Mouse (Mus musculus) kidney, embryonic 15.5 days (tissue): Measurements from ENCODE around the gene Flvcr1. TPM values are rescaled to one million over a fixed set of nuclear protein-coding genes. Genes with fewer than 3 reads are reported as not detected.

Experiments used
- ATAC-seq: fragments of 200-750 bp; cut with Nextera tagmentation; replicated peaks from 2 replicates; pipeline ENCODE4 v1.8.0; 2017; ENCODE audit warnings: moderate TSS enrichment; ENCODE audit not compliant: low FRiP score
- H3K27ac ChIP-seq: fragments of 300-500 bp; sonication (generic); 2 replicates; pipeline ENCODE4 v1.5.1; 2015; ENCODE audit warnings: mild to moderate bottlenecking, inconsistent platforms
- H3K27me3 ChIP-seq: fragments of 300-500 bp; sonication (generic); 2 replicates; pipeline ENCODE4 v1.6.1; 2015; ENCODE audit warnings: inconsistent platforms
- H3K36me3 ChIP-seq: fragments of 300-500 bp; sonication (generic); 2 replicates; pipeline ENCODE4 v1.6.1; 2015; ENCODE audit warnings: inconsistent platforms
- H3K4me1 ChIP-seq: fragments of 300-500 bp; sonication (generic); 2 replicates; pipeline ENCODE4 v1.6.1; 2015; ENCODE audit warnings: inconsistent platforms
- H3K4me2 ChIP-seq: fragments of 300-500 bp; sonication (generic); 2 replicates; pipeline ENCODE4 v1.6.1; 2015; ENCODE audit warnings: moderate library complexity, mild to moderate bottlenecking, inconsistent platforms
- H3K4me3 ChIP-seq: fragments of 300-500 bp; sonication (generic); replicated peaks from 2 replicates; pipeline ENCODE4 v1.5.1; 2015; ENCODE audit warnings: mild to moderate bottlenecking, inconsistent platforms
- H3K9ac ChIP-seq: fragments of 300-500 bp; sonication (generic); 2 replicates; pipeline ENCODE4 v1.6.1; 2015; ENCODE audit warnings: mild to moderate bottlenecking, inconsistent platforms
- H3K9me3 ChIP-seq: fragments of 300-500 bp; sonication (generic); replicated peaks from 2 replicates; pipeline ENCODE4 v1.6.1; 2016; ENCODE audit warnings: inconsistent platforms
- WGBS: fragments of 180-500 bp; shearing (Covaris S2); methylation state at CpG from one replicate; pipeline ENCODE4 v1.1.7; 2015; ENCODE audit warnings: mixed read lengths; 5-methylcytosine and 5-hydroxymethylcytosine counted together
- polyA plus RNA-seq: library from polyadenylated mRNA; unstranded; fragments of >200 nt; fragmentation: Nextera tagmentation; extraction: Ambion mirVana; gene quantifications from 2 replicates; pipeline ENCODE4 v1.2.1, GENCODE M21; 2015

Gene Flvcr1
- polyA plus RNA-seq, 1 experiment from 2014 or later: 6.7 TPM

DNA sequence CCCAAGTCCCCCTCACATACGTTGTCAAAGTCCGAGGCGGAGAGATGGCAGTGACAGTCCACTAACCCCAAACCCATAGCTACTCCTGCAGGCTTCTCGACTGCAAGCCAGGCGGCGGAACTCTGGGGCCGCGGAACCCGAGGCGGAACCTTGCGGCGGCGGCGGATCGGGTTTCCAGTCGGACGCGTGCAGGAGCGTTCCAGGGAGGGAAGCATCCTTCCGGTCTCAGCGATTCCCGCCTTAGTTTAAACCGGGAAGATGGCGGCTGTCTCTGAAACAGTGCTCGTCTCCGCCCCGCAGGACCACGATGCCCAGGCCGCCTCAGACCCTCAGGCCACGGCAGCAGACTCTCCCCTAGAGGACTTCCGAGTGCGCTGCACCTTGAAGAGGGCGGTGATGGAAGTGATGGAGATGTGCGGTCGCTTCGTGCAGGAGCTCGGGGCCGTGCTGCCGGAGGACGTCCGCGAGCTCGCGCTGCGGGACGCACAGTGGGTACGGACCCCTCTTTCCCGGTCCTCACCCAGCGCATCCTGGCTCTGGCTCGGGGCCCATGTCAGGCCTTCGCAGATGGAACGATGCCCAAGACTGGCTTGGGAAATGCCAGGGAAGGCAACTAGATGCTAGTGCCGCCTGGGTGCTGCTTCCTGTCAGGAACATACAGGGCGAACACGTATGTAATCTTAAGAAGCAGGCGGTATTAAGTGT is 37.0 kb upstream of the Flvcr1 start, which contains the start of the genes Tatdn3 and Nsl1:
TSS of gene Tatdn3 (minus strand) at position 152 of the 705 bp plus-strand sequence.
TSS of gene Nsl1 (plus strand) at position 232 of the 705 bp plus-strand sequence.
- Histone ChIP-seq H3K9me3 (no peaks in the 10 kb centered on the region), H3K4me2 (peak within 1 kb of the TSS; percentile 88), H3K27ac (peak within 1 kb of the TSS; percentile 76), H3K27me3 (no peaks in the 10 kb centered on the region), H3K4me3 (peak within 1 kb of the TSS; percentile 98), H3K36me3 (peaks cover 31% of the 10 kb centered on the region), H3K9ac (peak within 1 kb of the TSS; percentile 94), H3K4me1 (peaks cover 20% of the 10 kb centered on the region)
- WGBS: under 1% methylated on average over 56 of the region's 56 CpGs
- ATAC-seq: peak; percentile 91

DNA sequence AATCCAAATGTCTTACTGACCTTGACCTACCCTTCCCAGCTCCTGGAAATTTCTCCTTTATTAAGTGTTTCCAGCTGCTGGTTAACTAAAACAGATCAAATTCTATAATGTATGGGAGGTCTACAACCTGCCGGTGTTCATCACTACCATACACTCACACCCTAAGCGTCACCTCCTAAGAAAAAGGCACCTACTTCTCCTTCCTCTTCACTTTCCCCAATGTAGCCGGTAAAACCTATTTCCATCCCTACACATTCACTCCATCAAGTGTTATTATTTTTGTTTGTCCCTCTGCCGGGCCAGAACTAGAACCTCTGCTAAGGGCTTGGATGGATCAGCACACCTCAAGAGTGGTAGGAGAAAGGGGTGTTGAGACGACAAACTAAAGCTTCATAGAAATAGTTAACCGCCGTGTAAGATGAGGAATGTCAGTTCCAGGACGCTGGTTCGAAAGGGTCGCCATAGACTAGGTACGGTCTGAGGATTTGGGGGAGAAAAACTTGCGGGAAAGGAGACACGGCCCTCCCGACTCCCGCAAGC is 36.4 kb upstream of the Flvcr1 start:
- peak overlapping the region; percentile 76; the same call in 1 of the 2 replicates for H3K27ac ChIP-seq
- H3K4me3 ChIP-seq: peak overlapping the region; percentile 98
- no peak; the same call in 1 of the 2 replicates for ATAC-seq
- H3K4me2 ChIP-seq: peak overlapping the region; percentile 88
- peaks cover 20% of the 10 kb centered on the region for H3K4me1 ChIP-seq
- H3K9ac ChIP-seq: peak overlapping the region; percentile 57
- peaks cover 25% of the 10 kb centered on the region for H3K36me3 ChIP-seq
- no peaks in the 10 kb centered on the region for H3K9me3 ChIP-seq
- 4% methylated on average over 15 of the region's 15 CpGs for WGBS
- H3K27me3 ChIP-seq: no peaks in the 10 kb centered on the region

GRCm38 (mm10) chr1:191057461-191057860 is 31.5 kb upstream of the Flvcr1 start:
- peaks cover under 1% of the 10 kb centered on the region; the same call in 1 of the 2 replicates for H3K36me3 ChIP-seq
- no peaks in the 10 kb centered on the region for H3K27me3 ChIP-seq
- H3K4me1 ChIP-seq: no peaks in the 10 kb centered on the region
- no peak overlapping the region for H3K4me2 ChIP-seq
- H3K4me3 ChIP-seq: no peak overlapping the region
- WGBS: 61% methylated on average over 3 of the region's 3 CpGs
- H3K27ac ChIP-seq: no peak overlapping the region
- H3K9me3 ChIP-seq: no peaks in the 10 kb centered on the region
- no peak for ATAC-seq
- H3K9ac ChIP-seq: no peak overlapping the region

DNA sequence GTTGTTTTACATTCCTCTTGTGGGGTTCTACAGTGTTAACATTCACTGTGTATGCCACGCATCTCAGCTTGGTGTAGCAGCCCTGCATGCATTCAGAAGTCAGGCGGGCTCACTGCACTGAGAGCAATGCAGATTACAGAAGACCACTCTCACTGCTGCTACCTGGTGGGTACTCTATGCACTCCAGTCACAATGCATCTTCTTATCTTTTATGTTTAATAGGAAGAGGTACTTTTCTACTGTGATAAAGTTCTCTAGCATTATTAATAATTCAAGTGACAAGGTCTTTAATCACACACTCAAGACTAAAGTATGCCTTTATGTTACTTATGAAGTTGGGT is 29.5 kb upstream of the Flvcr1 start:
- no peak overlapping the region for H3K4me2 ChIP-seq
- no peak overlapping the region for H3K4me3 ChIP-seq
- H3K27ac ChIP-seq: no peak overlapping the region
- WGBS: 86% methylated on average over 2 of the region's 2 CpGs
- no peaks in the 10 kb centered on the region for H3K27me3 ChIP-seq
- H3K9ac ChIP-seq: no peak overlapping the region
- no peaks in the 10 kb centered on the region for H3K4me1 ChIP-seq
- no peak for ATAC-seq
- H3K9me3 ChIP-seq: no peaks in the 10 kb centered on the region
- H3K36me3 ChIP-seq: peaks cover 4% of the 10 kb centered on the region; the same call in 1 of the 2 replicates

DNA sequence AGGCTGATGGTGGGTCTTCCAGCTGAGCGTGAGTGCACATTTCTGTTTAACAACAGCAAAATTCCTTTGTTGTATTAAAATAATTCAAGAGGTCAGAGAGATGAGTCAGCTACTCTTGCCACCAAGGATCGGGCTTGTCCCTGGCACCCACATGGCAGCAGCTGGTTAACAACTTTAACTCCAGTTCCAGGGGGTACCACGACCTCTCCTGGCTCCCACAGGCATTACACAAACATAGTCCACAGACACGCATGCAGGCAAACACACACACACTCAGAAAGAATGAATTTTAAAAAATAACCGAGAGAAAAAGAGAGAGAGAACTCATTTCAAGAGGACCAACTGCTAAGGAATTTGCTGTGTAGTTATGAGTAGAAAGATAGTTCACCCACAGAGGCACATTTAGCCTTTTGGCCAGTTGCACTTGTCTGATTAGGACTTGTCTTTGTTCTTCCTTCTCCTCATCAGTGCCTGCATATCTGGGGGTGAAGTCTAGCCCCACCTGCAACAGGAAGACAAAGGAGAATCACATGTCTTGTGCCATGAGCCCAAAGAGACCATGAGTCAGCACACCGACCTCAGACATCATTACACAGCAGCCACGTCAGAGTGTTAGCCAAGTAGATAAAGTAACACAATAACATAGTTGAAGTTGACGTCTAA is 29.0 kb upstream of the Flvcr1 start:
- Histone ChIP-seq H3K9ac (no peak overlapping the region), H3K4me1 (no peaks in the 10 kb centered on the region), H3K27me3 (no peaks in the 10 kb centered on the region), H3K4me3 (no peak overlapping the region), H3K4me2 (no peak overlapping the region), H3K27ac (no peak overlapping the region), H3K9me3 (no peaks in the 10 kb centered on the region), H3K36me3 (peaks cover 4% of the 10 kb centered on the region; the same call in 1 of the 2 replicates)
- ATAC-seq: no peak
- 75% methylated on average over 8 of the region's 8 CpGs for WGBS

GRCm38 (mm10) chr1:191053555-191053954 is 27.6 kb upstream of the Flvcr1 start:
- WGBS: 62% methylated on average over 3 of the region's 3 CpGs
- ATAC-seq: 0 out of 2 replicates have a peak, but pooled peaks have one; percentile 36

DNA sequence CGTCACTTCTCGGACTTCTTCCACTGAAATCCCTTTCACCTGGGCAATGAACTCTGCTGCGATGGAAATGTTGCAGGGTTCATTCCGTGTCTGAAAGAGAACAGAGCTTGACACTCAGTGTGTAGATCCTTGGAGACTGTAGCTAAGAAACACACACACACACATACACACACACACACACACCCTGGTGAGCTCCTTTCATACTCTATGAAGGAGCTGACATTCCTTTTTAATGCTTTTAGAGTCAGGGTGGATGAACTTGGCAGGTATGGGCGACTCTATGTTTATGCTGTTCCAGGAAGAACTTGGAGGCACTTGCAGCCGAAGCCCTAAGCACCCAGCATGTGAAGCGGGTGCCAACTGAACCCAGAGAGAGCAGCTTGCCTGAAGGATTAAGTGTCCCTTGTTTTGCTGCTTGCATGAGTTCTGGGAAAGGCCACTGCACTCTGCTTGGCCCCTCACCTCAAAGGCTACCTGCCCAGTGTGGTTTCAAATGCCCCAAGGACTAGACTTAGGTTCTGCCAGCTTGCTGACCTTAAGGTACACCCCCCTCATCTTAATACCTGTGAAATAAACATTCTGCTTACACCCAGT is 20.4 kb upstream of the Flvcr1 start:
- no peak overlapping the region for H3K4me3 ChIP-seq
- no peaks in the 10 kb centered on the region for H3K9me3 ChIP-seq
- 0 out of 2 replicates have a peak, but pooled peaks cover 3% of the 10 kb centered on the region for H3K4me1 ChIP-seq
- ATAC-seq: no peak
- no peak overlapping the region for H3K4me2 ChIP-seq
- H3K27me3 ChIP-seq: no peaks in the 10 kb centered on the region
- no peak overlapping the region for H3K27ac ChIP-seq
- 79% methylated on average over 7 of the region's 7 CpGs for WGBS
- H3K9ac ChIP-seq: no peak overlapping the region
- no peaks in the 10 kb centered on the region for H3K36me3 ChIP-seq

More at GRCm38 (mm10) chr1:191053555-191053954, 27.6 kb upstream of the Flvcr1 start:
- Histone ChIP-seq H3K27me3 (no peaks in the 10 kb centered on the region), H3K4me2 (no peak overlapping the region), H3K27ac (no peak overlapping the region), H3K36me3 (peaks cover 4% of the 10 kb centered on the region; the same call in 1 of the 2 replicates), H3K9ac (no peak overlapping the region), H3K4me1 (no peaks in the 10 kb centered on the region), H3K9me3 (no peaks in the 10 kb centered on the region), H3K4me3 (no peak overlapping the region)

DNA sequence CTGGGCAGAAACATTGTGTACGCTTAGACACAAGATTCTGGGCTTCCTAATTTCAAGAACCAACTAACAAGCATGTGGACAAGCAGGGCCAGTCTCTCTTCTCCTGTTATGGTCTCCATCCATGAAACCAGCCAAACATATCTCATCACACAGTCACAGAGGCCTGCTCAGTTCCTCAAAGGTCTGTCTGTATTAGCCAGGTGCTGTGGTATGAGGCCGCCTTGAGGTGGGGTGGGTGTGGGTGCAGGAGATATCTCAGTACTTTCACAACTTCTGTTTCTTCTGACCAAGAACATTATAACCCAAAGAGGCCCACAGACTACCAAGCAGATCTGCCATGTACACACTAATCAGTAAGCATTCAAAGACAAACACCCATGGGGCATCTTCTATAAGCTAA is 19.3 kb upstream of the Flvcr1 start:
- Histone ChIP-seq H3K27me3 (no peaks in the 10 kb centered on the region), H3K4me2 (no peak overlapping the region), H3K4me1 (0 out of 2 replicates have a peak, but pooled peaks cover 3% of the 10 kb centered on the region), H3K4me3 (no peak overlapping the region), H3K9me3 (no peaks in the 10 kb centered on the region), H3K36me3 (no peaks in the 10 kb centered on the region), H3K27ac (no peak overlapping the region), H3K9ac (no peak overlapping the region)
- WGBS: 96% methylated on average over 2 of the region's 2 CpGs
- no peak for ATAC-seq

- no peaks in the 10 kb centered on the region for H3K36me3 ChIP-seq
- H3K9ac ChIP-seq: no peak overlapping the region
- H3K27ac ChIP-seq: no peak overlapping the region
- ATAC-seq: 0 out of 2 replicates have a peak, but pooled peaks have one; percentile 40
- 46% methylated on average over 3 of the region's 3 CpGs for WGBS
- H3K4me3 ChIP-seq: no peak overlapping the region
- no peak overlapping the region for H3K4me2 ChIP-seq
- no peaks in the 10 kb centered on the region for H3K9me3 ChIP-seq
- 0 out of 2 replicates have a peak, but pooled peaks cover 3% of the 10 kb centered on the region for H3K4me1 ChIP-seq
- H3K27me3 ChIP-seq: no peaks in the 10 kb centered on the region
Observed at GRCm38 (mm10) chr1:191042688-191043087, 16.7 kb upstream of the Flvcr1 start.

DNA sequence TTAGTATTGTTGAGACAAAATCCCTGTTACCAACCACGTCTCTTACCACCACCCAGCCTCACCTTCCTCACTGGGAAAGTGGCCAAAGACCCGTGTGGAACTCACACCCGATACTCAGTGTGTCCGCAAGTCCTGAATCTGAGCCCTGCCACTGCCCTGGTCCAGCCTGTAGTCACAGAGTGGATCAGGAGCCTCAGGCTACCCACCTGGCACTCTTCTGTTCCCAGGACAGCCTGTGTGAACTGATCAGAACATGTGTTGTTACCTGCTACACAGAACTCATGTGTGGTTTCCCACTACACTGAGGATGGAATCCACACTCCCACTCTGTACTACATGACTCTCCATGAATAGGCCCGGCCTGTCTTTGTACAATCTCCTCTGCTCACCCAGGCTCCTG is 16.1 kb upstream of the Flvcr1 start:
- Histone ChIP-seq H3K27me3 (no peaks in the 10 kb centered on the region), H3K27ac (no peak overlapping the region), H3K4me3 (no peak overlapping the region), H3K4me2 (no peak overlapping the region), H3K4me1 (0 out of 2 replicates have a peak, but pooled peaks cover 3% of the 10 kb centered on the region), H3K9me3 (no peaks in the 10 kb centered on the region), H3K9ac (no peak overlapping the region), H3K36me3 (no peaks in the 10 kb centered on the region)
- 80% methylated on average over 5 of the region's 5 CpGs for WGBS
- ATAC-seq: no peak

DNA sequence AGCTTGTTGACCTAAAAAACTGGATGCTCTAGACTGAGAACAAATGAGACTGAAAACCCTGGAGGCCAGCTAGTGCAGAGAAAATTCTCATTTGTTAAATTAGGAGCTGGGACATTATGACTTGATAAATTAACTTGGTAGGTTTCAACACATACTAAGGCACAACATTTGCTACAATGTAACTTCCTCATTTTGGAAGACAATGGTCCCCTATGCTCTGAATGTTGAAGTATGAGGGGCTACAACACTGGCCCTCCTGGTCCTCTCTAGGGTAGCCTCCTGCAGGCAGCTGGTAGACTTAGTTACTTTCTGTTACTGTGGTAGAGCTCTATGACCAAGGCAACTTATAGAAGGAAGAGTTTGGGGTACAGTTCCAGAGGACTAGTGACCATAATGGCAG is 15.4 kb upstream of the Flvcr1 start:
- H3K27me3 ChIP-seq: no peaks in the 10 kb centered on the region
- H3K4me3 ChIP-seq: no peak overlapping the region
- no peaks in the 10 kb centered on the region for H3K36me3 ChIP-seq
- no peak overlapping the region for H3K27ac ChIP-seq
- H3K9me3 ChIP-seq: no peaks in the 10 kb centered on the region
- no peak for ATAC-seq
- no peak overlapping the region for H3K4me2 ChIP-seq
- H3K4me1 ChIP-seq: 0 out of 2 replicates have a peak, but pooled peaks cover 3% of the 10 kb centered on the region
- no peak overlapping the region for H3K9ac ChIP-seq

DNA sequence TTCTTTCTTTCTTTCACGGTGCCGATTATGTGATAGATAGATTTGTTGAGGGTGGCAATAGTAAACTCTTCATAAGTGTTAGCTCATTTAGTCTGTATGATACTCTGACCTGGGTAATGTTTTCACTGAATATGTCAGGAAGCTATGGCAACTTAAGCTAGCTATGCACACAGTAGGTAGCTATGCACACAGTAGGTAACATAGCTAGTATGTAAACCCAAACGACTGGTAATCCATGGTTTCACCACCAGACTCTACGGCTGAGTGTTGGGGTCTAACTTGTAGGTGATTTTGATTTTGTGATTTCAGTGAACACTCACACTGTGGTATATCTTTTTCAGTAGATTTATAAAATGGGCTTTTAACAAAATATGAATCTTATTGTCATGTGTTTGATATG is 12.0 kb upstream of the Flvcr1 start:
- ATAC-seq: no peak

More for the DNA sequence above, 12.0 kb upstream of the Flvcr1 start:
- Histone ChIP-seq H3K4me2 (no peak overlapping the region), H3K4me1 (0 out of 2 replicates have a peak, but pooled peaks cover 3% of the 10 kb centered on the region), H3K36me3 (no peaks in the 10 kb centered on the region), H3K27me3 (no peaks in the 10 kb centered on the region), H3K4me3 (no peak overlapping the region), H3K9me3 (no peaks in the 10 kb centered on the region), H3K27ac (no peak overlapping the region), H3K9ac (no peak overlapping the region)
- 93% methylated on average over 4 of the region's 4 CpGs for WGBS
